Mouse (Mus musculus): ENCODE measurements around the gene Tdrd12. TPM values are rescaled to one million over a fixed set of nuclear protein-coding genes. Genes with fewer than 3 reads are reported as not detected.
A peak's percentile ranks its signal among the peaks of the same experiment; 100 is the strongest.

The Tdrd12 gene
- 0.25 and 0.40 TPM in 2 replicates for polyA plus RNA-seq (2012; rRNA removed)

DNA sequence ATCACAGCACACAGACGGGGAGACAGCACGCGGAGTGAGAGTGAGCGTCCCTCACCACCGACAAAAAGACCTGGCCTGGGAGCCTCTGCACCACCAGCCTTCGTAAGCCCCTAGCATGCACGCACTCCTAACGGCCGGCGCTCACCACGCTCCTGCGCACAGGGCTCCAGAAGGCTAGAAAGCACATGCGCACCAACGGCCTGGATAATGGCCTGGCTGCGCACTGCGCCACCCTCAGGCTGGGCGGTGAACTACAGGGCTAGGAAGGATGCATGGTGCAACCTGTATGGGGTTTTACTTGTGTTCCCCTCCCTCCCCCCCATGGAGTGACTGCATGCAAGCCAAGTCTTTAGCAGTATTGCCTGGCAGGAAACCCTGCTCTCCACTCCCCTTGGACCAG, at the start of gene Tdrd12:
Tdrd12 (minus strand) TSS at position 184 of the 400 bp plus-strand sequence.
- no peak within 1 kb of the TSS for H3K4me3 ChIP-seq (ENCODE audit: insufficient read depth, low read length)
- TF ChIP-seq CTCF (IDR thresholded peaks at IDR 0.05; ENCODE audit: extremely low read depth, insufficient read depth, low read length) (no peak), POLR2A (IDR thresholded peaks at IDR 0.05; ENCODE audit: extremely low read depth, insufficient read depth, low read length) (no peak)
- H3K27ac ChIP-seq (ENCODE audit: insufficient read depth, low read length): no peak within 1 kb of the TSS
- H3K4me1 ChIP-seq (ENCODE audit: control insufficient read depth, insufficient read depth, low read length): no peaks in the 10 kb centered on the region

DNA sequence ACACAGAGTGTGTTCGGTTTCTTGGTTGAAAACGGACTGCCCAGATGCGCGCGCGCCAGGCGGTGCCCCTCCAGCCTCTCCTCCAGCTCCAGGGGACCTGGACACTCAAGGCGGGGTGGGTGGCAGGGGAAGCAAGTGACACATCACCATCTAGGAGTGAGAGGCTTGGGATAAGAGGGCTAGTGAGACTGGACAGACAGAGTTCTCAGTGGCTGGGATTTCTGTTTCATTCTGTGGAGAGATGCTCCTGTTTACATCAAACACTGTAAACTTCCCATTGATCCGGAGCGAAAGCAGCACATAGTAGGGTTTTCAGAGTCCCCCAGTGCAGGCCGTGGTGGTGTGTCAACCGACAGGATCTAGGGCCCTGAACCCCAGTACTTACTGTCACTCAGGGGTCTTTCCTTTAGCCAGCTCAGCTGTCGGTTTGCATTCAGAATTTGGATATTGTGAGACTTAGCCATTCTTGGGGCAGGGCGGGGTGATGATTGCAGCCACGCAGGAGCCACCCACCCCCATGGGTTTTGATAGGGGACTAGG, 49.4 kb upstream of the Tdrd12 start:
- Histone ChIP-seq H3K4me3 (ENCODE audit: insufficient read depth, low read length) (peak overlapping the region; percentile 80), H3K4me1 (ENCODE audit: control insufficient read depth, insufficient read depth, low read length) (peaks cover 3% of the 10 kb centered on the region; the same call in 1 of the 2 replicates), H3K27ac (ENCODE audit: insufficient read depth, low read length) (no peak overlapping the region; the same call in 1 of the 2 replicates)
- TF ChIP-seq CTCF (IDR thresholded peaks at IDR 0.05; ENCODE audit: extremely low read depth, insufficient read depth, low read length) (no peak), POLR2A (IDR thresholded peaks at IDR 0.05; ENCODE audit: extremely low read depth, insufficient read depth, low read length) (no peak)

DNA sequence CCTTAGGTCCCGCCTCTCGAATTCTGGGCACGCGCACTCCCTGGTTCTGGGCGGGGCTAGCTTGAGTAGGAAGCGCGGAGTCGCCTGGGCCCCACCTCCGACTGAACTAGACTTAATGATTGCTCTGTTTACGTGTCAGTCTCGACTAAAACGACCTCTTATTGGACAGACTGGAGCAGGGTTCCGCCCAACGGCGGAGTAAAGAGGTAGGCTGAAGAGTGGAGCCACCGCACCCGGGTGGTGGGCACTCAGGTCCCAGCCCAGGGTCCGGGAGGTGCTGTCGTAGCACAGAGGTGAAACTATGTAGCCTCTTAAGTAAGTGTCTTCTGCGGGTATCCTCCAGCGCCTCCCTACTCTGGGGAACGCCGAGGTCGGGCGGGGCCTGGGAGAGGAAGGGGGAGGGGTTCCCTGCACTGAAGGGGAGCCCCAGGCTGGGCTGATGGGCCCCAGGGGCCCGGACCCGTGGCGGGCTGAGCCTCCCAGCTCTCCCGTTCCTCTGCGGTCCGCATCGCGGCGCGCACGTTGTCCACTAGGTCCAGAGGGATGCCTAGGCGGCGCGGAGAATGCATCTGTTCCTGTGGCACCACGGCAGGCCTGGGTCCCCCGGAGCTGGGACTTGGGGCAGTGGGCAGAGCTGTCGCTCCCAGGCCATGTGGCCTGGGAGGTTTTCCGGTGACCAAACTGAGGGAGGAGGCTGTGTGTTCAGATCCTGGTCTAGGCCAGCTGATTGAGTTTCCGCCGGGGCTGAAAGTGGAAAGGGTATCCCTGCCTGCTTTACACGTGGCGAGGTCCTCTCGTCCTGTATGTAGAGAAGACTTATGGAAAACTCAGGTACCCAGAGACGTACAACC, 48.7 kb upstream of the Tdrd12 start, which contains the start of gene Ankrd27:
Ankrd27 (plus strand) TSS at position 190 of the 851 bp plus-strand sequence.
- Histone ChIP-seq H3K4me3 (ENCODE audit: insufficient read depth, low read length) (peak within 1 kb of the TSS; percentile 80), H3K4me1 (ENCODE audit: control insufficient read depth, insufficient read depth, low read length) (peaks cover 3% of the 10 kb centered on the region; the same call in 1 of the 2 replicates), H3K27ac (ENCODE audit: insufficient read depth, low read length) (no peak within 1 kb of the TSS; the same call in 1 of the 2 replicates)
- TF ChIP-seq POLR2A (IDR thresholded peaks at IDR 0.05; ENCODE audit: extremely low read depth, insufficient read depth, low read length): peak; percentile 83; the same call in 1 of the 2 replicates
- TF ChIP-seq CTCF (IDR thresholded peaks at IDR 0.05; ENCODE audit: extremely low read depth, insufficient read depth, low read length): no peak

DNA sequence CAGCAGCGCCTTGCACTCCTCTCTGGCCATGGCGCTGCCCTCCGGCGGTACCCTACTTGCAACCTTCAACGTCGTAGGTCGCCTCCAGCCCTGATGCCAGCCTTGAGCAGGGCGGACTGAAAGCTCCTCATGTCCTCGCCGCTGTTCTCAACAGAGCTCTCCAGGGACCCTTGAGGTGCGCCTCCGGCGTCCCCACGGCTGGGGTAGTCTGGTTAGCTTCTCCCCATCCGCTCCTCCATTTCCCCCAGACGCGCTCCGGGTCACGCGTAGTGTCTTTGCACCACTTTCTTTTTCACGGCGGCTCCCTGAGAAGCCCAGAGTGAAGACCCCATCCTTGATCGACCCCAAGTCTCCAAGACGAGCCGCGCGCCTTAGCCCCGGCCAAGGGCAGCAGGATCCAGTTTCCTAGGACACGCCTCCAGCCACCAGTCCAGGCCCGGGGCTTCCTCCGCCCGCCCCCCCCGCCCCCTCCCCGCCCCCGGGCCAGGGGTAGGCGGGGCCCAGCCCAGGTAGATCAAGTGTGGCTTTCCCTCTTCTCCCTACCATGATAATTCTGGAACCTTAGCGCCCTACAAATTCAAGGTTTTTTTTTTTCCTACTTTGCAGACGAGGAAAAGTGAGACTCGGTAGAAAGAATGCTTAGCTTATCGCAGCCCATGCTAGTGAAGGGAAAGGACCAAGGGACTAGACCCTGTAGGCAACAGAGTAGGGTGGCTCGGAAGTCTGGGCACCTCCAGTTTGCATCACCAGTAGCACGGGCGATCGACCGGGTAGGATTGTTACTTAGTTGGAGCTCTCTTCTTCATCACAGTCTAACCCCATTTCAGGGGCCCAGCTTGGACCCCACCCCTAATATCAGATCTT, 47.9 kb upstream of the Tdrd12 start, which contains the start of gene Rgs9bp:
Rgs9bp (minus strand) TSS at position 392 of the 864 bp plus-strand sequence.
- peaks cover 3% of the 10 kb centered on the region; the same call in 1 of the 2 replicates for H3K4me1 ChIP-seq (ENCODE audit: control insufficient read depth, insufficient read depth, low read length)
- no peak within 1 kb of the TSS for H3K27ac ChIP-seq (ENCODE audit: insufficient read depth, low read length)
- TF ChIP-seq POLR2A (IDR thresholded peaks at IDR 0.05; ENCODE audit: extremely low read depth, insufficient read depth, low read length) (no peak), CTCF (IDR thresholded peaks at IDR 0.05; ENCODE audit: extremely low read depth, insufficient read depth, low read length) (no peak)
- H3K4me3 ChIP-seq (ENCODE audit: insufficient read depth, low read length): peak within 1 kb of the TSS; percentile 80

DNA sequence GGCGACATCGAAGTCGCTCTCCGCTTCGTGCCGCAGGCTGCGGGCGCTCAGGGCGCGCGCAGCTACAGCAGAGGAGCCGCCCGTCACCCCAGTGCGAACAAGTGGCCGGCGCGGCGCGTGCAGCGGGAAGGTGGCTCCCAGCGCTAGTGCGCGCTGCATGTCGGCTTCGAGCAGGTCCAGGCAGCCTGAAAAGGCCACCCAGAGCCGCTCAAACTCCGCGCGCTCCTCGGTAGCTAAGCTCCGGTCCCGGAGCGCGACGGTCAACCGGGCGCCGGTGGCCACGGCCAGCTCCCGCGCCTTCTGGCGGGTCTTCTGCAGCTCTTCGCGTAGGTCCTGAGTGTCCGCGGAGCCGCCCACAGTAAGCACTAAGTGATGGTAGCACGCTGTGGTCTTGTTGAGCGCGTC, 47.2 kb upstream of the Tdrd12 start:
- Histone ChIP-seq H3K27ac (ENCODE audit: insufficient read depth, low read length) (no peak overlapping the region), H3K4me3 (ENCODE audit: insufficient read depth, low read length) (peak overlapping the region; percentile 33), H3K4me1 (ENCODE audit: control insufficient read depth, insufficient read depth, low read length) (peaks cover 3% of the 10 kb centered on the region; the same call in 1 of the 2 replicates)
- TF ChIP-seq CTCF (IDR thresholded peaks at IDR 0.05; ENCODE audit: extremely low read depth, insufficient read depth, low read length): no peak
- TF ChIP-seq POLR2A (IDR thresholded peaks at IDR 0.05; ENCODE audit: extremely low read depth, insufficient read depth, low read length): no peak

DNA sequence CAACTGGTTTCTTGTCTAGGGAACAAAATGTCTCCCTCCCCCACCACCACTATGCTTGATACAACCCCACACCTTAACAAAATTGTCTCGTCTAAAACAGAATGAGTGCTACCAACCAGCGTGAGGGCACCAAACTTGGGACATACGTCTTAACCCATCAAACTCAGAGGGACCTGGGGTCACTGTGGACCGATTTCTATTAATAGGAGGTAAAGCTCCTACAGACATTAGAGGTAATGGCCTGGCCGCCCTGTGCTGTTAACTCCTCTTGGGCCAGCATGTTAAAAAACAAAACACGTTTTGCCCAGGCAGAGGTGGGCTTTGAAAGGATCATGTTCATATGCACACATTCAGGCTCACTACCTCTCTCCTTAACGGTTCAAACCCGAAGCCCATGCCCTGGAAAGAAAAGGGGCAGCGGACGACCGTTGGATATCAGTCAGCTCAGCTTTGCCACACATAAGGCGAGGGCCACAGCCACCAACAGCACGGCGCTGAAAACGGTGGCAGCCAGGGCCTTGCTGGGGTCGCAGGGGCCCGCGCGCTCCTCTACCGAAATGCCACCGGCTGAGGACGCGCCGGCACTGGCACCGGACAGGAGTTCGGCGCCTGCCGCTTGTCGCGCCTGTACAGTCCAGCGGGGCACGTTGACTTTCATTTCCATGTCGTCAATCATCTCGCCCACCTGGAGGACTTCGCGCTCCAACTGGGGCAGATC, 46.7 kb upstream of the Tdrd12 start:
- H3K4me3 ChIP-seq (ENCODE audit: insufficient read depth, low read length): peak overlapping the region; percentile 33
- TF ChIP-seq CTCF (IDR thresholded peaks at IDR 0.05; ENCODE audit: extremely low read depth, insufficient read depth, low read length): no peak
- no peak overlapping the region for H3K27ac ChIP-seq (ENCODE audit: insufficient read depth, low read length)

DNA sequence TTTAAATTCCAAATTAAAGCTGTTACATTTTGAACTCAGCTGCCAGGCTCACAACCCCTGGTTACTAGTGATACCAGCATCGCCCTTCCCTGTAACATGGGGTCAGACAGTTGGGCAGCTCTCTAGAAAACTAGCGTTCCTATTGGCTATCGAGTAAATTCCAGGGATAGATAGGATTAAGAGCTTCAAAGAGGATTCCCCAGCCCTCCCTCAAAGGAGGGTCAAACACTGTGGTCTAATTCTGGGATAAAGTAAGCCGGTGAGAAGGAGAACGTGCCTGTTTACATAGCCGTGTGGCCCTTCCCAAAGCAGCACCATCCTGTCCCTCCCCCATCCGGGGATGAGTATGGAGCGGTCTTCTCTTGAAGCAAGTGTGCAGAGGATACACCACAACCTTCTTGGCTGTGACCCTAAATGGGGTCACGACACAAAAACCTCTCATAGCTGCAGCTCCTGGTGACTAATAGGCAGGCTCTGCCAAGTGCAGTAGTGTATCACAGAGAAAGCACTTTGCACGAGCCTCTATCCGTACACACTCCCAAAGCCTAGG, 46.0 kb upstream of the Tdrd12 start:
- Histone ChIP-seq H3K4me1 (ENCODE audit: control insufficient read depth, insufficient read depth, low read length) (peaks cover 3% of the 10 kb centered on the region; the same call in 1 of the 2 replicates), H3K4me3 (ENCODE audit: insufficient read depth, low read length) (no peak overlapping the region), H3K27ac (ENCODE audit: insufficient read depth, low read length) (no peak overlapping the region)
- no peak for TF ChIP-seq POLR2A (IDR thresholded peaks at IDR 0.05; ENCODE audit: extremely low read depth, insufficient read depth, low read length)
- no peak for TF ChIP-seq CTCF (IDR thresholded peaks at IDR 0.05; ENCODE audit: extremely low read depth, insufficient read depth, low read length)

More for the DNA sequence above, 46.7 kb upstream of the Tdrd12 start:
- peaks cover 3% of the 10 kb centered on the region; the same call in 1 of the 2 replicates for H3K4me1 ChIP-seq (ENCODE audit: control insufficient read depth, insufficient read depth, low read length)

DNA sequence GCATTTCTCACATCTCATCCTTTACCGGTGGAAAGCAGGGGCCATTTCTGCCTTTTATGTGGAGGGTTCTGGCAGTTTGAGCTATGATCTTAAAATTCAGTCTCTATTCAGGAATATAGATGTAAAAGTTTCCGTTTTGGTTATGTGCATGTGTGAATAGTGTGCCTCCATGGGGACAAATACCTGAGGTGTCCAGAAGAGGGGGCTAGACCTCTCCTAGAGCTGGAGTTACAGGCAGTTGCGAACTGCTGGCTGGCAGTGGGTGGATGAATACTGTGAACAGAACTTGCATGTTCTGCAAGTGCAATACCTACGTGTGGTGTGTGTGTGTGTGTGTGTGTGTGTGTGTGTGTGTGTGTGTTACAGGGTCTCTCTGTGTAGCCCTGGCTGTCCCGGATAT, 45.2 kb upstream of the Tdrd12 start:
- TF ChIP-seq CTCF (IDR thresholded peaks at IDR 0.05; ENCODE audit: extremely low read depth, insufficient read depth, low read length): no peak
- no peak for TF ChIP-seq POLR2A (IDR thresholded peaks at IDR 0.05; ENCODE audit: extremely low read depth, insufficient read depth, low read length)
- Histone ChIP-seq H3K27ac (ENCODE audit: insufficient read depth, low read length) (no peak overlapping the region), H3K4me3 (ENCODE audit: insufficient read depth, low read length) (no peak overlapping the region), H3K4me1 (ENCODE audit: control insufficient read depth, insufficient read depth, low read length) (peaks cover 3% of the 10 kb centered on the region; the same call in 1 of the 2 replicates)

Measured in cortical plate, adult 2 months (tissue).